Mouse (Mus musculus) cerebellum, adult 9-11 months (tissue): ENCODE data around the gene Nod2.

Experiments
- DNase-seq: peaks from one replicate; pipeline ENCODE4 v3.0.0; 2022

Nod2 gene

GRCm38 (mm10) chr8:88680566-88680965 is 33.5 kb downstream of the Nod2 start:
- no peak for DNase-seq

DNA sequence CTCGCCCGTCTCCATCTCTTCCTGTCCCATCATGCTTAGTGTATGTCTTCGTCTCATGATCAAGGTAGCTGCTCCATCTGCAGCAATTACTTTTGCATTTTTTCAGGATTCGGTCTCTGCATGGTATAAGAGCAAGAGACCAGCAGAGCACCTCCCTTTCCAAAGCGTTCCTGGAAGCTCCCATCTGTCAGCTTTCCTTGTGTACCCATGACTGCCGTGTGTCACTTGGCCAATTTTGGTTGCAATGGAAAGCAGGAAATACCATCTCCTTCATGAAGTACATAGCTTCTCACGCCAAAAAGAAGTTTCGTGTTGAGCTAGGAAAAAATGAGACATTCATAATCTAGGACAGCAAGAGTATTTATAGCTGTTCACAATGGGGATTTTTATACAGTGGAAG is 33.9 kb downstream of the Nod2 start:
- DNase-seq = no peak

GRCm38 (mm10) chr8:88683656-88684289 is 36.7 kb downstream of the Nod2 start:
- no peak for DNase-seq

DNA sequence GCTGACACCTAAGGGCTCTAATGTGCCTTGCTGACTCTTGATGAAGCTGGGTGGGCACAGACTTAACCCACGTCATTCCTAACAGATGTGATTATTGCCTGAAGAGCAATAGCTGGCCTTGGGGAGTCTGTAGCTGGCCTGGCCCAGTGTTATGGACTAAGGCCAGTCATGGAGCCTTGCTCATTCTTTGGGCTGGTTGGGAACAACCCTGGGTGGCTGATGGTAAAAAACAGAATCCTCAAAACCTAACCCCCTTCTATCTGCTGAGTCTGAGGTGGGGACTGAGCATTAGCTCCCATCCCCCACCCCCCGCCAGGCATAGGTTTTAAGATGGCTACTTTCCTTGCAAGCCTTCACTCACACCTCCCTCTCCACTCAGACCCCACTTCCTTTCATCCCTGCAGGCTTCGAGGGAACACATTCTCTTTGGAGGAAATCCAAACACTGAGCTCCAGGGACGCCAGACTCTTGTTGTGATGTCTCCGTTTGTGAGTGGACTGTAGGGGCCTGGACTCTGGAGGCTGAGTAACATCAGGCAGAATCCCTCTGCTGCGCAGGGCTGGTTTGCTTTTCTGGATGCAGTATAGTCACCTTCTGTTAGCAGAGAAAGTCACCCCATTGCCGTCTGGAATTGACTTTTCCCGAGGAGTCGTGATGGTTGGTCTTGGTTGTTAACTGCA is 39.3 kb downstream of the Nod2 start:
- DNase-seq = no peak

- DNase-seq = no peak
Observed at GRCm38 (mm10) chr8:88686906-88687235, 39.8 kb downstream of the Nod2 start.

GRCm38 (mm10) chr8:88689151-88689550 is 42.0 kb downstream of the Nod2 start:
- no peak for DNase-seq

DNA sequence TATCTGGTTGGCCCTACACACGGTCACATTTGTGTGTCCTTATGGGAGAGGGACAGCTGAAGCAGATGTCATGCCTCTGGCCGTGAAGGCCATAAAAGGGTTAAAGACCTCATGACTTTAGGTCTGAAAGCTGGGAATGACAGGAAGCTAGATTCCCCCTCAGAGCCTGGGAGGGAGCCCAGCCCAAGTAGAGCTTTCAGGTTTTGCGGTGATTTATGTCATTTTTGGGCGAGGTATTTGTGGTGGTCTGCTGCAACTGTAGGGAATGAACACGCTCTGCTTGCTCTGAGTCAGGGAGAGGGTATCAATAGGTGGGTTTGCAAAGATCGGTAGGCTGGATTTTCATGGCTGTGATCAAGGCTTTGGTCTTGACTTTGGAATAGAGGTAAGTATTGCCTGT is 42.8 kb downstream of the Nod2 start:
- DNase-seq = no peak

GRCm38 (mm10) chr8:88691342-88691948 is 44.3 kb downstream of the Nod2 start:
- DNase-seq = no peak

DNA sequence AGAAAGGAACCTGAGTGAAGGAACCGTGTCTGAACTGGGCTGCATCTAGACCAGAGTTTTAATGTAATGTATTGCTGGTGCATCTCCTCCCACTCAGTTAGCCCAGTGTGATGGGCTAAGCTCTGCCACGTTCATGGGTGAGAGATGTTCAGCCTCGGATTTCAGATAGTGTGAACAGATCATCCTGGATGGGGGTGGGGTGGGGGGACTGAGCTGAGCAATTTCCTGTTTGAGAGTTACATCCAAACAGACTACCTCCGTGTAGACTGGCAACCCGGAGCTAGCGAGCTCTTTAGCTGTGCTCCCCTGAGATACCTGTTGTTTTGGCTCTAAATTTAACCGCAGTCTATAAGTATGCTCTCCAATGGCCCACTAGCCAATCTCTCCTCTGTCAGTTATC is 44.8 kb downstream of the Nod2 start:
- no peak for DNase-seq

DNA sequence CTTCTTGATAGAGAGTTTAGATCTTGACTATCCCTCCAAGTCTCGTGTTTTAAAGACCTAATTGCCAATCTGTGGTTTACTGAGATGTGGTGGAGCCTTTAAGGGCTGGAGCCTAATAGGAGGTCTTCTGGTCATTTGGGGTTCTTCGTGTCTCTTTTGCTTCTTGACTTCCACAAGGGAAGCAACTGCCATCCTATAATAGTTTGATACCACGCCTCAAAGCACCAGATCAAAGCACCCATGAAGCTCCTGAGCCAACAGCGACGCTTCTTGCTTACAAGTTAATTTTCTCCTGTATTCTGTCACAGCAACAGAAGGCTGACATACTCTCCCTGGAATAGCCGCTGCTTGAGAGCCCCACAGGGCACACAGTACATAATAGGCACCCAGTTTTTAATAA is 45.8 kb downstream of the Nod2 start:
- no peak for DNase-seq

- no peak for DNase-seq
Observed at GRCm38 (mm10) chr8:88693376-88693775, 46.3 kb downstream of the Nod2 start.

GRCm38 (mm10) chr8:88694291-88694690 is 47.2 kb downstream of the Nod2 start:
- DNase-seq = no peak

GRCm38 (mm10) chr8:88696228-88696627 is 49.1 kb downstream of the Nod2 start:
- DNase-seq = peak; percentile 73

DNA sequence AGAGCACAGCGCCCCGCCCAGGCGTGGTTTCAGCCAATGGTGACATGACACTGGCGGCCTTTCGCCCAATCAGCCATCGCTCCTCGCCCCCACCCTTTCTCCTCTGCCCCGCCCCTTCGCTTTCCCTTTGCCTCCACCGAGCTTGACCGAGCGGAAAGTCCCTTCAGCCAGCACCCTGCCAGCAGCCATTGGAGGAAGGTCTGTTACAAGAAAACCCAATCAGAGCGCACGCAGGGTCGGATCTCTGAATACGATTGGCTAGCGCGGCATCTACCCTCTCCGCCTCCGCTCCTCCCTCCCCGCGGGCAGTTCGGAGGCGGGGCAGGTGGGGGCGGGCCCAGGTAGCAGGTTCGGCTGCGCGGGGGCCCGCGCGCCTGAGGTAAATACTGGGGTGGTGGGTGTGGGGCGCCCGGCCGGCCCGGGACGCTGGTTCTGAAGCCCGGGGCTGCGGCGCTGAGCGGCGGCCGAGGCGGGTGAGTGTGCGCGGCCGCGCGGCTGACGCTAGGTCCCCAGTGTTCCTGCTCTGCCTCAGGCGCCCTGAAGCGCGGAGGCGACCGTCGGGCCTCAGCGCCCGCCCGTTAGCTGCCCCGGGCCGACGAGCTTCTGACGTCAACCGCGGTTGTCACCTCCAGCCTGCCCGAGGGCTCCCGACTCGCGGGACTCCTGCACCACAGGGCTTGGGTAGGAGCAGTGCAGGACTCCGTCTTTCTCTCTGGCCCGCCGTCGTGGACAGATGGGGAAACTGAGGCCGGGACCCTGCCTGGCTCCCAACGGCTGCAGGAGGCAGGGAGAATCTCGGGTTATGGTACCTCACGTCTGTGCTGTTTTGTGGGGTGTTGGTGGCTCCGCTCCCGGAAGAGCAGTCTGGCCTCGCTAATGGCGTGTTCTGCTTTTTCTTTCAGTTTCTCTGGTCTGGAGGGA is 49.9 kb downstream of the Nod2 start, which contains the start of gene Cyld:
Gene Cyld (plus strand): TSS at position 308 of the 921 bp plus-strand sequence.
- DNase-seq = peak; percentile 99

DNA sequence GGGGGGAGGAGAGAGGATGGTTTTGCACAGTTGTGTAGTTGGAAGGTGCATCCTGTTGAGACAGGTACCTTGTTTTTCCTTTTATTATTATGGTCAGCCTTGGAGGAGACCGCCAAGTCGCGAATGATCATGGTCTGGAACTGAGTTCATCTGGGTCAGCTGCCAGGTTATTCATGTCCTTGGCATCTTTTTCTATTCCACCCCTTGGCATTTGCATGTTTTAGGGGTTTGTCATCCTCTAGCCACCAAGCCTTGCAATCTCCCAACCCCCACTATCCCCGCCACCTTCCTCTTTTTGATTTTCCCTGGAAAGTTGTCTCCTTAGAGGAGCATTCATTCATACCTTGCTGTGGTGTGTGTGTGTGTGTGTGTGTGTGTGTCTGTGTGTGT is 50.5 kb downstream of the Nod2 start:
- peak; percentile 76 for DNase-seq

DNA sequence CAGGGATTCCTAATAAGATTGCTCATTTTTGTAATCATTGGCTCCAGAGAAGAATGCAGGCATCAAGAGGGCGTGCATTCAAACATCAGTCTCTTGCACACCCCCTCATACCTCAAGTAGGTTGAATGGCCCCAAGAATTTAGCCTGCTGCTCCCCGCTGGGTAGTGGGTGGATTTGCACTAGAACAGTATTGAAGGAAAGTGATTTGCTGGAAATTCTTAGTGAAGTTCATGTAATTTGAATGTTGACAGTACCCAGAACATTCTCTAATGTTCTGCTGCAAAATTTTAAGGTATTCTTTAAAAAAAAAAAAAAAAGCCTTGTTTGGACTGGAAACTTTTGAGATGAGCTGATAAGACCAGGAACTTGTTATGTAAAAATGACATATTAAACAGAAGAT is 50.9 kb downstream of the Nod2 start:
- DNase-seq = no peak

- peak; percentile 53 for DNase-seq
Observed at GRCm38 (mm10) chr8:88701611-88702010, 54.5 kb downstream of the Nod2 start.

DNA sequence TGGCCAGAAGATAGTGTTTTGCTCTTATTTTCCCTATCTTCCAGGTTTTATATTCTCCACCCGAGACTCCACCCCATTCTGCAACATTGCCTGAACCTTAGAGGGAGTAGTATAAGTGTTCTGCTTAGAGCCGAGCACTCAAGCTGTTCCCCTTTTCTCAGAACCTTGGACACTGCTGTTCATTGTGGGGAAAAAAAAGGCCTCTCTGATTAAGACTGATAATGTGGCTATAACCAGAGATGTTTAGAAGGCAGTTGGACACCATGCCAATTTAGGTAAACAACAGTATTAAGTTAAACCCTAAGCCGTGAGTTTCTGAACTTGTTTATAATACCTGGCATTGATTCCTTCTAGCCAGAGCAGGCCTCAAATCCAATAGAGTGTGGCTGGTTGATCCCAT is 55.7 kb downstream of the Nod2 start:
- no peak for DNase-seq

DNA sequence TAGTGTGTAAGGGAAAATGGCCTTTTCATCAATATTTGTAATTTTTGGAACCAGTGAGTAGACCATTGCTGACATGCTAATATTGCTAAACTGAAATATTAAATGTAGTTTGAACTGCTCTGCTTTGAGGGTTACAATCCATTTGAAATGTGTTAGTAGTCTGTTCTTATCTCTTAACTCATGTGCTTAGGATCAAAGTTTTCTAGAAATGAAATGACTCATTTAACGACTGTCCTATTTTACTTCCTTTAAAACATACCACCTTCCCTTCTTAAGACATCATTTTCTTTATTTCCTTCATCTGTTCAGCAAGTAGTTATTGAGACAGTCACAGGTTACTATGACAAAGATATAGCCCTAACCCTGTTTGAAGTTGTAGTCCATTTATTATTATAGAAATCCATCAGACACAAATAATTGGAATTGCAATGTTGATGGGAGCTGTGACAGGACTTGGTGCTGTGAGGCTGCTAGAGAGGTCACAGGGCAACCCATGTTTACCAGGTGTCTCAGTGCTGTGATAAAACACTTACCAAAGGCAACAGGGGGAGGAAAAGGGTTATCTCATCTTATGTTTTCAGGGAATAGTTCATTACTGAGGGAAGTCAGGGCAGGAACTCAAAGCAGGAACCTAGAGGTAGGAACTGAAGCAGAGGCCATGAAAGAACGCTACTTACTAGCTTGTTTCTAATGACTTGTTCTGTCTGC is 76.3 kb downstream of the Nod2 start:
- DNase-seq = no peak
